Mouse (Mus musculus): Measurements from ENCODE around the gene Ephb1. TPM values are rescaled to one million over a fixed set of nuclear protein-coding genes. Genes with fewer than 3 reads are reported as not detected.
A peak's percentile ranks its signal among the peaks of the same experiment; 100 is the strongest.

The Ephb1 gene
- total RNA-seq (2021): 10 to 100 TPM; 29.6 to 32.5 TPM

DNA sequence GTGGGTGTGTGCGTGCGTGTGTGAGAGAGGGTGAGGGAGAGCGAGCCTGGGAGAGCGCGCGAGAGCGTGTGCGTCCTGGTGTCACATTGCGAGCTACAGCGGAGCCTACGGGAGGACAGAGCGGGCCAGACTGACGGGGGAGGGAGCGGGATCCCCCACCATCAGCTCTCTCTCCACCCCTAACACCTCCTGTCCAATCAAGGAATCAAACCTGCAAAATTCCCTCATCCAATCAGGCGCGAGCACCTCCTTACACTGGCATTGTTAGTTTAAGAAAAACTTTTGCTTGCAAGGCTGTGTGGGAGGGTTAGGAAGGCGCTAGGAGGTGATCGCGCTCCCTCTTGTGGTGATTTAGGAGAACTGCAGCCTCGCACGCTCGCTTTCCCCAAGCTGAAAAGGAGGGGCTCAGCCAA is at the start of gene Ephb1:
Ephb1 (minus strand) TSS at position 133 of the 413 bp plus-strand sequence.
- intact Hi-C loops (cut with DNase I): loop anchor here (1.0 to 10.0 kb wide), 7 partner anchors 87 to 1170 kb away; no protein-coding TSS in a partner anchor
- DNase-seq (ENCODE audit: low spot score in 2 of 2): peak; percentile 88 to 90

DNA sequence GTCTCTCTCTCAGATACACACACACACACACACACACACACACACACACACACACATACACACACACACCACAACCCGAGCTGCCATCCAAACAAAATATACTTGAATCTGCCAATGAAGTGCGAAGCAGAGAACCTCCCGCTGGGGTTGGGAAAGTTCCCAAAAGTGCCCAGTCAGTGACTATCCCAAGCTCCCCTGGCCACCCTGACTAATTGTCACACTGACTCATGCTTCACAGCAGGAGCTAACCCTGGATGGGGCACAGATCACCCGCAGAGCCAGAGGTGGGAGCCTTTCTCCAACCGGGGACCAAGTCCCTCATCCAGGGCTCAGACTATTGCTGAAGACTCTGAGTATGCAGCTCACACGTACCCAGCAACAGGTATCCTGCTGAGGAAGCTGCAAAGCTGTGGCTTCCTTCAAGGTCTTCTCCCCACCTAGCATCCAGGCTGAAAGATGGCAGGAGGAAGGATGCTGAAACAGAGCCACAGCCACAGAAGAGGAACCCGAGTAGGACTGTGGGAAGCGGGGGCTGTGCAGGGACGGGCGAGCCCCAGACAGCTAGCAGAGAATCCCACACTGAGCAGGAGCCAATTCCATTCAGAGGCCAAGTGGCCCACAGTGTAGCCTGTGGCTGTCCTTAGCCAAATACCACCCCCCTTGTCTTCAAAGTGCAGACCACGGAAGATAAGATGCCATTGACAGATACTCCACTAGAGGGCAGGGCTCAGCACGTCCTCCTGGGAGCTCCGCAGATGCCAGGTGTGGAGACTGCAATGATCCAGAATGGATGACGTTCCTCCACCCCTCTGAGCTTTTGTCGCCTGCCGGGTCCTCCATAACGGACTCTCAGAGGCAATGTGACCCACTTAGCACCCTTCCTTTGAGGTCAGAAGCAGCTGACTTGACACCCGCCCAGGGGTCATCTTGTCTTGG is 48.9 kb upstream of the Ephb1 start:
- intact Hi-C loops (cut with DNase I): loop anchor here (5.0 kb wide), 2 partner anchors 104 to 144 kb away; partner anchors contain the start of gene Ky

DNA sequence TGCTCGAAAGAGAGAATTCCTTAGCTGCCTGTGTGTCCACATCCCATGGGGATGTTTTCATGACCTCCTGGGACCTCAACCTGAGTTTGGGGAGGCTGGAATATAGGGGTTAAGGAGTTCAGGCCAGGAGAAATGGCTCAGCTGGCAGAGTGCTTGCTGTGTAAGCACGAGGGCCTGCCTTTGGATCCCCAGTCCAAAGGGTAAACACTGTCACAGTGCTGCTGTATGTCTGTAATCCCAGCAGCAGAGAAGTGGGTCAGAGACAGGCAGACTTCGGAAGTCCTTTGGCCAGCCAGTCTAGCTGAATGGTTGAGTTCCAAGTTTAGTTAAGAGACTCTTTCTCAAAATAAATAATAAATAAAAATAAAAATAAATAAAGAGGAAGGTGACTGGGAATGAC is 48.2 kb upstream of the Ephb1 start:
- intact Hi-C loops (cut with DNase I): loop anchor here (5.0 kb wide), 2 partner anchors 105 to 145 kb away; partner anchors contain the start of gene Ky
- DNase-seq (ENCODE audit: low spot score in 2 of 2): no peak

More for the DNA sequence above, 48.9 kb upstream of the Ephb1 start:
- DNase-seq (ENCODE audit: low spot score in 2 of 2): peak; percentile 31 to 63

DNA sequence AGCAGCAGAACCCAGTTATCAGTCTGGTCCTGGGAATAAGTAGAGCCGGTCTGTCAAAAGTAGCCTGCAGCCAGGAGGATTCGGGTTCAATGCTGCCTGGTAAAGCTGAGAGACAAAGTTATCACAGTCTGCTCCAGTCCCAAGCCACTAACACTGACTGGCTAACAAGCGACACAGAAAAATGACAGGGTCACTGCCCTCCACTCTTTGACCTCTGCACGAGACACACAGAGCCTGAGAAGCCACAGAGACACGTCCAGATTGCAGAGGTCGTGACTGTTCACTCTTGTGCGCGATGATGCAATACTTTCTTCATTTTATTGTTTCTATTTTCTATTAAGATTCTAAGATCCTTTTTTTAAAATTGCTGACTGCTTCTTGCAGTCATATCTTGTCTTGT is 33.8 kb upstream of the Ephb1 start:
- intact Hi-C loops (cut with DNase I): no loop called here
- DNase-seq (ENCODE audit: low spot score in 2 of 2): no peak

DNA sequence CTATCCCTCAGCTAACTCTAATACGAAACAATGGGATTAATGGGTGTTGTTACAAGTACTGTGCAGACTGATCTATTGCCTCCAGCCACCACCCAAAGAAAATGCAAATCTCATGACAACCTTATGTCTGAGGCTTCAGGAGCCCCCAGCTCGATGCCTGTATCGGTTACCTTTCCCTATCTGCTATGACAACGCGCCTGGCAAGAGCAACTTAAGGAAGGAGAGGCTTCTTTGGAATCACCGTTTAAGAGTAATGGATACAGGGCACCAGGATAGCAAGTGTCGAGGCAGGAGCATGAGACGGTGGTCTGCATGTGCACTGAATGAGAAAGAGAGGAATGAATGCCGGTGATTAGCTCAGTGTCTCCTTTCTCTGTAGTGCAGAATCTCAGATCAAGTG is 32.3 kb upstream of the Ephb1 start:
- DNase-seq (ENCODE audit: low spot score in 2 of 2): no peak
- intact Hi-C loops (cut with DNase I): no loop called here

DNA sequence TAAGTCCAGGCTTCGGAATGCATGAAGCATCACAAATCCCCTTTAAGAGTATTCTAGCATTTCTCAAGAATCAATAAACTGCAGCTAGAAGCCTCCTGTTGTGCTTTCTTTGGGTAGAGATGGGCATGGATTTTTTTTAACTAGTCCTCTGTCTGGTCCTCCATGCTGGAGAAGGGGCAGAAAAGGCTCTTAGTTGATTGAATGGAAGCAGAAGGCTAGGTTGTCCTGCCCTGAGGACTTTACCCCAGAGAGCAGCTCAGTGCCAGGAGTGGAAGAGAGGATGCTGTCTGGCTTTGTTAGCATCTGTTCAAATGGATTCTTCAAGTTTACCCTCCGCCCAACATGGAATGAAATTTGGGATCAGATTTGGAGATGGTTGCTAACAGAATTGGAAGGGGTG is 25.7 kb upstream of the Ephb1 start:
- DNase-seq (ENCODE audit: low spot score in 2 of 2): no peak
- intact Hi-C loops (cut with DNase I): no loop called here

DNA sequence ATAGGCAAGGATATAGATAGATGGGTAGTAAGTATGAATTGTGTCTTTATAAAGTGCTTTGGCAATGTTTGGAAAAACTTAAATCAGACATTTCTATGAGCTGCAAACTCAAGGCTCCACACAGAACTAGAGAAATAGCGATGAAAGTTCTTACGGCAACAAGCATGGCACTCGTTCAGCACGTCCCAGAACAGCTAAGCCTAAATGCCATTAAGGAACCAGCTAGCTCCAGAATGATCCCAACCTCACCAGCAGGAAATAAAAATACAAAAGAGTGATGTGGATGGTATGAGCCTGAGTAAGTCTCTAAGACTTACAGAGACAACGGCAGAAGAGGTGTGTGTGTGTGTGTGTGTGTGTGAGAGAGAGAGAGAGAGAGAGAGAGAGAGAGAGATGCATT is 20.2 kb upstream of the Ephb1 start:
- intact Hi-C loops (cut with DNase I): no loop called here
- no peak for DNase-seq (ENCODE audit: low spot score in 2 of 2)

DNA sequence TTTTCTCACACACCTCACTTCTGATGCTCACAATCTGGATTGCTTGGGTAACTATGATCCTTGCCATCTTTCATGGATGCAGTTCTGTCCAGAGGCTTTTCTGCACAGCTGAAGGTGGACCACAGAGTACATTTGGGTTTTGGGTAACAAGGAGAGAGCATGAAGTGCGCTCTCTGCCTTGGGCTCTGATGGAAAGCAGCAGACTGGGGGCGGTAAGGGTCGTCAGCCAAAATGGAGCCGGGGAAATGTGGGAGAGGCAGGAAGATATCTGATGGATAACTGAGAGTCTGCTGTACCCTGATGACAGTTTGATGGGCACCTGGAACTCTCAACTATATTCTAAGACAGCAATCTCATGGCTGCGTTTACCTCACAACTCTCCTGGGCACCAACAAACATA is 19.4 kb upstream of the Ephb1 start:
- DNase-seq (ENCODE audit: low spot score in 2 of 2): no peak
- intact Hi-C loops (cut with DNase I): no loop called here

DNA sequence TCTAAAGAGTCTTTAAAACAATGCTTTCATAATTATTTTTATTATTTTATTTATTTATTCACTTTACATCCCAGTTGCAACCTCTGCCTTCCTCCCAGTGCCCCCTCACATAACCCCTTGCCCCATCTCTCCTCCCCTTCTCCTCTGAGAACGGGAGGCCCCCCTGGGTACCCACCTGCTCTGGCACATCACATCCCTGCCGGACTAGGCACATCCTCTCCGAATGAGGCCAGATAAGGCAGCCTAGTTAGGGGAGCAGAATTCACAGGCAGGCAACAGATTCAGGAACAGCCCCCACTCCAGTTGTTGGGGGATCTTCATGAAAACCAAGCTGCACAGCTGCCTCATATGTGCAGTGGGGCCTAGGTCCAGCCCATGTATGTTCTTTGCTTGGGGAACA is 17.4 kb upstream of the Ephb1 start:
- no peak for DNase-seq (ENCODE audit: low spot score in 2 of 2)
- intact Hi-C loops (cut with DNase I): no loop called here

DNA sequence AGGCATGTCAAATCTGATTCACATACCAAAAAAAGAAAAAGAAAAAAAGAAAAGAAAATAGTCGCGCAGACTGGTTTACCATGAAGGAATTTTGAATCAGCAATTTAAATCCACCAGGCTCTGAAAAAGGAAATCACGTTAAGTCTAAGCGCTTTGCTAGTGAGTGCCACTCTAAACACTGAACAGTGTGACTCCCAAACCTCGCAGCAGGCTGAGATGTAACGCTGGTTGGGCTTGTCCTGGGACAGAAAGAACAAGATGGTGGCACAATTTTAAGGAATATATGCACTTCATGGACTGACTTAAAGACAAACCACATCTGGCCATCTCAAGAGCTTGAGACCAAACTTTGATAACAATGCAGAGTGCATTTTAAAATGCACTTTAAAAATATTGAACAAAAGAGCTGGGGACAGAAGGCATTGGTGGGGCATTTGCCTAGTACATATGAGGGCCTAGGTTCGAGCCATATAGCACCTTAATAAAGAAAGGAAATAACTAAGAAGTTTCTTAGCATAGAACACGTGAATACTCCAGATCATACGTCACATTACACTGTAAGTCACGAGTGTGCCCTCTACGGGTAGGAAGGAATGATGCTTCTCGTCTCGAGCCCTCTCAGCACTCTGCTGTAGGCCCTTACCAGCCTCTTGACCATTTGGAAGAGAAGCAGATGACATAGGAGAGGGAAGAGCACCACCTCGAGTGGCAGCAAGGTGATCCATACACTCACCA is 16.7 kb upstream of the Ephb1 start:
- intact Hi-C loops (cut with DNase I): no loop called here
- DNase-seq (ENCODE audit: low spot score in 2 of 2): no peak

DNA sequence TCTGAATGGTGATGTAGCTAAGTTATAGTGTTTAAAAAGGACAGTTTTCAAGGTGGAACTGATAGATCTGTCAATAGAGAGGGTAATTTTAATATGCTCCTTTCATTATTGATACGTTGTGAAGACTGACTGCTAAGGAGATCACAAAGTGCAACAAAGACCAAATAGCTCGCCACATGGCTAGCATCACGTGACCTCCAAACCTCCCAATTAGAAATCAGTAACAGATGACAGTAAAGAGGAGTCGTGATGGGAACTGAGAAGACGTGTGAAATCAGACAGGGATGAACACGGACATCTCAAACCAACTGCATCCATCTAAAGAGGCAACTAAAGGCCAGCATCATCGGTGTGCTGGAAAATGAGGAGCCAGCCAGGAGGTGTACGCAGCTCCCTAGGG is 15.6 kb upstream of the Ephb1 start:
- no peak for DNase-seq (ENCODE audit: low spot score in 2 of 2)
- intact Hi-C loops (cut with DNase I): no loop called here

DNA sequence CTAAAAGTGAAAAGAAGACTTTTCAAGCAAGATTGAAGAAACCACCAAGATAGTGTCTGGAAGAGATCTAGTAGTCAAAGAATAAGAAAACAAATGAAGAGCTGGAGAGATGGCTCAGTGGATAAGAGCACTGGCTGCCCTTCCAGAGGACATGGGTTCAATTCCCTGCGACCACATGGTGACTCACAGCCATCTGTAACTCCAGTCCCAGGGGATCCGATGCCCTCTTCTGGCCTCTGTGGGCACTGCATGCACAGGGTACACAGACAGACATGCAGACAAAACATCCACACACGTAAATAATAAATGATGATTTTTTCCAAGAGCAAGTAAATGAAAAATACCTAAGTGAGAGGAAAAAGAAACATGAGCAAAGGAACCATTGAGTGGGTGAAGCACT is 14.6 kb upstream of the Ephb1 start:
- no peak for DNase-seq (ENCODE audit: low spot score in 2 of 2)
- intact Hi-C loops (cut with DNase I): no loop called here

DNA sequence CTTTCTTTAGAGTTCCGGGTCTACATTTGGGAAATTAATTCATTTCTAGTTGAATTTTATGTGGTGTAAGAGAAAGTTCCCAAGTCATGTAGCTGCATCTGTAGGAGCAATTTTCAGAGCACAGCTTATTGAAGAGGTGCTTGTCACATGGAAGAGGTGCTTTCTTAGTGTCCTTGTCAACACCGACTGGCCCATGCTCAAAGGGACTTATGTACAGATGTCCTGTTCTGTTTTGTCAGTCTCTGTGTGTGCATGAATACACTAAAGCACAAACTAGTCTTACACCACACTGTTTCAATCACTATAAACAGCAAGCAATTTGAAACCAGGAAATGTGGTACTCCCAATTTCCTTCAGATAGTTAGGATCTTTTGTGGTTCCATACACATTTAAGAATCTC is 13.3 kb upstream of the Ephb1 start:
- intact Hi-C loops (cut with DNase I): no loop called here
- DNase-seq (ENCODE audit: low spot score in 2 of 2): no peak

DNA sequence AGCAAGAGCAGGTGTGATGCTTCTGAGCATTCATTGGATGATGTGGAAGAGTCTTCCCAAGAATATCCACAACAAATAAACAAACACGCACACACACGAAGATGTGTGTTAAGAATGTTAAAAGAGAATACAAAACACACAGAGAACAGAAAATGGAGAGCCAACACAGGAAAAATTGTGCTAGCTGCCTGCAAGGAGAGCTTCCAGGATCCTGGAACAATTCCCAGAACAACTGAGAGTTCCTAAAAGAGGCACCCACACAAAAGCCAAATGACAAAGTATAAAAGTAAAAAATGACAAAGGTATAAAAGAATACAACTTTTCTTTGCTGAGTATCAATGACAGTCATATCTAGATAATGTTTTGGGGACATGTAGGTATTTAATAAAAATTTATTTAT is 11.0 kb upstream of the Ephb1 start:
- no peak for DNase-seq (ENCODE audit: low spot score in 2 of 2)
- intact Hi-C loops (cut with DNase I): no loop called here

DNA sequence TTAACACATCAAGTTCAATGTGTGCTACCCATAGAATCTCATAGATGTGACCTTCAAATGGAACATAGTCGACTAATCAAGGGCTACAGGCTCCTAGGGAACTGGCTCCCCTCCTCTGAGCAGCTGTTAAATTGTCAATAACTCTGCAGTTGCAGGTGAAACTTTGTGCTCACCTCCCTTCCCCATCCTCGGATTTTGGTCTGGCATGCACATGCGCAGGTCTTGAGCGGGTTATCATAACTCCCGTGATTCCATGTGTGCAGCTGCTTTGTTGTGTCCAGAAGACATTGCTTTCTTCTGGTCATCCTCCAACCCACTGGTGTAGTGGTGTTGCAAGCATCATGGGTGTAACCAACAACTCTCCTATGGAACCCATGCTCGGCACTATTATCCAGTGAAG is 4.8 kb upstream of the Ephb1 start:
- DNase-seq (ENCODE audit: low spot score in 2 of 2): no peak
- intact Hi-C loops (cut with DNase I): loop anchor here (10.0 kb wide), 3 partner anchors 365 to 1175 kb away; no protein-coding TSS in a partner anchor

DNA sequence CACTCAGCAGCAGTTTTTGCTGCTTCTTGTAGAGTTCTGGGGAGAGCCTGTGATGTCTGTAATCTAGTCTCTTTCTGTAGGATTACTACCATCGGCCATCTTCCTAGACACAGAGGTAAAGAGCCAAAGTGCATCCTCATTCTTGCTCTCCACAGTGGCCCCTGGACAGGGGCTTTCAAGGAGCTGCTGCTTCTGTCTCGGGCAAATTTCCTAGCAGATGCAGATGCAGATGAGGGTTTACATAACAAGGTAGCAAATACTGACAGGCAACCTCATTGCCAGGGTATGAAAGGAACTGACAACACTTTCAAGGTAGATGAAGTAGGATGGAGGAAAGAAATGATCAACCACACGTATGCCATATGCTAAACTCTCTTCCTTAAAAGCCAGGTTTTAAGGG is 4.2 kb upstream of the Ephb1 start:
- no peak for DNase-seq (ENCODE audit: low spot score in 2 of 2)
- intact Hi-C loops (cut with DNase I): loop anchor here (10.0 kb wide), 3 partner anchors 364 to 1174 kb away; no protein-coding TSS in a partner anchor

DNA sequence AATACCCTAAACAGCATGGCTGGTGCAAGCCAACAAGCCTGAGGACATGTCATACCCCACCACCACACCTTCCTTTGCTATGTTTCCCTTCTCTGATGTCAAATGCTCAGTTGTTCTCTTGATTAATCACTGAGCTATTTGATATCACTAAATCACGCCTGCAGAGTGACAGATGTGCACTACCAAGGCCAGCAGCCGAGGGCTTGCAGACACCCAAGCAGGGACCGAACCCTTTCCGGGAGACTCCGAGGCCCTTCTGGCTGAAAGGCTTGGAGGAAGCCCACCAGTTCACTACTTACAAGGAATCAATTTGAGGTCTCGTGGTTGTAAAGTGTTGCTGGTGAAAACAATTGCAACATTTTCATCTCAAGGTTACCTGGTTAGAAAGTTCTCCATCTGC is 3.5 kb upstream of the Ephb1 start:
- no peak for DNase-seq (ENCODE audit: low spot score in 2 of 2)
- intact Hi-C loops (cut with DNase I): loop anchor here (10.0 kb wide), 3 partner anchors 363 to 1173 kb away; no protein-coding TSS in a partner anchor

DNA sequence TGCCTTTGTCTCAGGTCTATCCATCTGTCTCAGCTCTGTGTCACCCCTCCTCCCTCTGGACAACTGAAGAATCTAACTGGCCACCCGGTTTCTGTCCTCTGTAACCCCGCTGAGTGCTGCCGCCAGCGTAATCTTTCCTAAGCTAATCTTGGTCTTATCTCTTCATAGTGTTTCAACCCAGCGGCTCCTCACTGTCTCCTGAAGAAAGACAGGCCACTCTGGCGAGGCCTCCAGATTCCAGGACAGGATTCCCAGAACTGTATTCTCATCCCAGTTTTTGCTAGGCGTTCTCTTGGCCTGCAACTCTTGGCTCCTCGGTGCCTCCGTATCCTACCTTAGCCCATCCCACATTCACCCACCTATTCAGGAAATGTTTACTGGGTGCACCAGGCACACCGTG is 2.0 kb upstream of the Ephb1 start:
- no peak for DNase-seq (ENCODE audit: low spot score in 2 of 2)
- intact Hi-C loops (cut with DNase I): loop anchor here (10.0 kb wide), 3 partner anchors 362 to 1172 kb away; no protein-coding TSS in a partner anchor

DNA sequence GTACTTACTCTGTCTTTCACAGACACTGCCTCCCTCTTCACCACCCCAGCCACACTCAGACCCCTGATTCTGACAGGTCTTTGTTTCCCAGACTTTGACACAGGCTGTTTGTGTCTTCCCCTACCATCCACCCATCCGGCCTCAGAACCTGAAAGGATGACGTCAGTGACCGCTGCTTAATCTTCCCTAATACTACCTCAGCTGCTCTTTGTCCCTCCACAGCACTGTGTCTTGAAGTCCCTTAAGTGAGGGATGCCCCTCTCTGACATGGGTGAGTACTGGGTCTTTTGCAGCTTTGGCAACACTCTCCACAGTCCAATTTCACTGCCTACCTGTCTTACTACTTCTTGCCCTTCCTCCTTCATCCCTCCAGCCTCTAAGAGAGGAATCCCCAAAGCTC is 1.2 kb upstream of the Ephb1 start:
- intact Hi-C loops (cut with DNase I): loop anchor here (10.0 kb wide), 3 partner anchors 361 to 1171 kb away; no protein-coding TSS in a partner anchor
- no peak for DNase-seq (ENCODE audit: low spot score in 2 of 2)

Measured in left cerebral cortex, postnatal 36 days (tissue).